8 mouse cellular contexts compared by ENCODE assay signal in genomic region chr13:101813267-101813900, GRCm38 (mm10). TPM values are rescaled to one million over a fixed set of nuclear protein-coding genes. Genes with fewer than 3 reads are reported as not detected.
A peak's percentile ranks its signal among the peaks of the same experiment; 100 is the strongest.
DNase-seq lines count a peak whose midpoint lies in the region; ATAC-seq lines count a peak whose summit lies in the region.

No protein-coding gene starts in this region.

- H3K27me3 ChIP-seq in hindbrain, embryonic 15.5 days, result no peaks in the 10 kb centered on the region
- no peaks in the 10 kb centered on the region for H3K27me3 ChIP-seq in midbrain, embryonic 15.5 days (replicated peaks)

- H3K36me3 ChIP-seq in hindbrain, embryonic 15.5 days, result no peaks in the 10 kb centered on the region
- H3K36me3 ChIP-seq in midbrain, embryonic 15.5 days (replicated peaks), result no peaks in the 10 kb centered on the region

- ATAC-seq in hindbrain, embryonic 15.5 days (ENCODE audit: low FRiP score, low read depth), result peak; percentile 69; the same call in 1 of the 2 replicates
- peak; percentile 74; the same call in 1 of the 2 replicates for ATAC-seq in midbrain, embryonic 15.5 days (replicated peaks)

- H3K9ac ChIP-seq in hindbrain, embryonic 15.5 days, result no peak overlapping the region
- no peak overlapping the region for H3K9ac ChIP-seq in midbrain, embryonic 15.5 days

- intact Hi-C loops in left cerebral cortex, postnatal 14 days (cut with DNase I), result no loop called here

- H3K27ac ChIP-seq in hindbrain, embryonic 15.5 days (replicated peaks), result no peak overlapping the region
- H3K27ac ChIP-seq in midbrain, embryonic 15.5 days, result no peak overlapping the region

- peak overlapping the region; percentile 35 for H3K4me2 ChIP-seq in hindbrain, embryonic 15.5 days
- peak overlapping the region; percentile 27 for H3K4me2 ChIP-seq in midbrain, embryonic 15.5 days

- no peaks in the 10 kb centered on the region for H3K9me3 ChIP-seq in hindbrain, embryonic 15.5 days
- no peaks in the 10 kb centered on the region for H3K9me3 ChIP-seq in midbrain, embryonic 15.5 days

- no peak overlapping the region for H3K4me3 ChIP-seq in hindbrain, embryonic 15.5 days
- no peak overlapping the region for H3K4me3 ChIP-seq in midbrain, embryonic 15.5 days

- H3K4me1 ChIP-seq in hindbrain, embryonic 15.5 days (replicated peaks), result peaks cover 18% of the 10 kb centered on the region
- H3K4me1 ChIP-seq in midbrain, embryonic 15.5 days, result peaks cover 17% of the 10 kb centered on the region

- DNase-seq in layer of hippocampus, postnatal 10 days (ENCODE audit: low spot score in 2 of 2), result peak; percentile 33 to 44
- DNase-seq in layer of hippocampus, adult 11-12 months (ENCODE audit: low spot score), result no peak
- peak; percentile 82 for DNase-seq in embryo, embryonic 9.5 days (ENCODE audit: extremely low spot score)
- DNase-seq in thymus, postnatal 4 days, result no peak
- DNase-seq in left cerebral cortex, postnatal 14 days (ENCODE audit: low spot score in 2 of 2), result no peak
- no peak for DNase-seq in thymus, postnatal 36 days

- WGBS in hindbrain, embryonic 15.5 days, result 9% methylated on average over 10 of the region's 10 CpGs
- 10% methylated on average over 10 of the region's 10 CpGs for WGBS in midbrain, embryonic 15.5 days

RNA-seq across cellular contexts. Expression of gene Pik3r1, which starts 45.4 kb away (rescaled TPM):
- total RNA-seq in layer of hippocampus, postnatal 10 days (2021), result 100 to 1,000 TPM; 109 to 112 TPM
- 47.5 and 50.7 TPM in 2 replicates for polyA plus RNA-seq in hindbrain, embryonic 15.5 days (2015; fragmentation: Nextera tagmentation; extraction: Ambion mirVana)
- 42.2 and 48.8 TPM in 2 replicates for polyA plus RNA-seq in midbrain, embryonic 15.5 days (2015; fragmentation: Nextera tagmentation; extraction: Ambion mirVana)
- 100 to 1,000 TPM; 145 to 173 TPM for total RNA-seq in left cerebral cortex, postnatal 14 days (2021)

Comparison
In these comparisons a context has a peak if more than half of its experiments do, and no peak if none do; other contexts are left out.
1. DNase-seq: peak in layer of hippocampus, postnatal 10 days (2 of 2) and embryo, embryonic 9.5 days (single experiment); none in layer of hippocampus, adult 11-12 months (single experiment), thymus, postnatal 4 days (single experiment), left cerebral cortex, postnatal 14 days (0 of 2) and thymus, postnatal 36 days (0 of 2).